Mouse (Mus musculus) ovary, adult 18-20 months (tissue): Measurements from ENCODE around the gene Wnt7a.

Experiments used
- DNase-seq: peaks from one replicate; pipeline ENCODE4 v3.0.0; 2022; ENCODE audit warnings: low spot score, mixed read lengths

The Wnt7a gene

DNA sequence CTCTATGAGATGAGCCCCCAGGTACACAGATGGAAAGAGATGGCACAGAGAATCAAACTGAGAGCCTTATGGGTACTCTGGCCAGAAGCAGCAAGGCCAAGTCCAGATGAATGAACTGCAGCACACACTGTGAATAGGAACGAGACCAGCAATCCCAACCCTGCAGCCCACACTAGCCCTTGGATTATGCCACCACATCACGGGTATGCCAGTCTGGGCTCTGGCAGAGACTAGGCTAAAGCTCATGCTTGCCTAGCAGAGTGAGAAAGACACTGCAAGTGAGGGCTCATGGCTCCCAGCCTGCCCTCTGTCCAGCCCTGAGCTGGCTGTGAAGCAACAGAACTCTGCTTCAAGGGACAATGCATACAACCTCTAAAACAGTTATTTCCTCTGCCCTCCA is 26.7 kb downstream of the Wnt7a start:
- no peak for DNase-seq

- no peak for DNase-seq
These were observed 27.3 kb downstream of the Wnt7a start for GRCm38 (mm10) chr6:91383871-91384270.

DNA sequence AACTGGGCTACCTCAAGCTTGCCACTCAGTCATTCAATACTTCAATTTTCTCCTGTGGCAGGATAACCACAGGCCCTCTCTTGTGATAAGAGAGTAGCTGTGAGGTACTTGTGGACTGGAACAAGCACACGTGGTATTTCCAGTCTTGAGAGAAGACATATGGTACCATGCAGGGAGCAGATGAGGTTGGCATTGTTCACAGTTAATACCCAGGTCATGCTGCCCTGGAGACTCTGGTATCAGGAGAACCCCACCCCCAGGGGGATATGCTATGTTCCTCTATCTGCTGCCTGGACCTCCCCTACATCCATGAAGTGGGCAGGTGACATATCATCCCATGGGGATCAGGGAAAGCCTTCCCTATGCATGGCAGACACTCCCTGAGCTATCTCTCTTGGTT is 27.9 kb downstream of the Wnt7a start:
- DNase-seq, result no peak

GRCm38 (mm10) chr6:91379871-91380270 is 31.3 kb downstream of the Wnt7a start:
- DNase-seq, result no peak

DNA sequence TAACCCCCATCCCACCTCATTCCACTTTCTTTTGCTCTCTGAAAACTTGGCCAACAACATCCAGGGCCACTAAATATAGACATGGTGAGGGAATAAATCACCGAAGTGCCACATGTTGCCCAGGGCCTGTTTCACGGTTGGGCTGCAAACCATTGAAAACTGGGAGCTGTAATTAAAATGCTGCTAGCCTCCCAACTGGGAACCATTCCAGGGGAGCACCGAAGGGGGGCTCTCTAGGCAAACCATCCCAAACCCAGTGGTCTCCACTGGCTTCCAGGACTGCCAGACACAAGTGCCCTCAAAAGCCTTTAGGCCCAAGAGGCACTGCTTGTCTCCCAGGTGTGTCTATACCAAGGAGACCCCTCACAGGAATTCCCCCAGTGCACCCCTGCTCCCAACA is 31.9 kb downstream of the Wnt7a start:
- no peak for DNase-seq

DNA sequence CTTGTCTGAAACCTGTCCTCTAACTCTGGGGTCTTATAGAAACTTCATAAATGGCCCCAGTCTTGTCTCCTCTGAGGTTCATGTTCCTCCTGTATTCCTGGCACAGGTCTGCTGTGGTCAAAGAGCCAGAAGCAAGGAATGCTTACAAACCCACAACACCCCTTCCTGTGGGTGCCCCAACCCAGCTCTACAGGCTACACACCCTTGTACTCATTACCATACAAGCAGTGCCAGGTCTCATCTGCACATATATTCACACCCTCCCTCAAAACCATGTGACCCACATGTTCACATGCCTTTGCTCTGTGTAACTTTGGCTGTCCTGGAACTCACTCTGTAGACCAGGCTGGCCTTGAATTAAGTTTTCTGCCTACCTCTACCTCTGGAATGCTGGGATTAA is 38.2 kb downstream of the Wnt7a start:
- DNase-seq, result no peak

GRCm38 (mm10) chr6:91372586-91372971 is 38.6 kb downstream of the Wnt7a start:
- no peak for DNase-seq

DNA sequence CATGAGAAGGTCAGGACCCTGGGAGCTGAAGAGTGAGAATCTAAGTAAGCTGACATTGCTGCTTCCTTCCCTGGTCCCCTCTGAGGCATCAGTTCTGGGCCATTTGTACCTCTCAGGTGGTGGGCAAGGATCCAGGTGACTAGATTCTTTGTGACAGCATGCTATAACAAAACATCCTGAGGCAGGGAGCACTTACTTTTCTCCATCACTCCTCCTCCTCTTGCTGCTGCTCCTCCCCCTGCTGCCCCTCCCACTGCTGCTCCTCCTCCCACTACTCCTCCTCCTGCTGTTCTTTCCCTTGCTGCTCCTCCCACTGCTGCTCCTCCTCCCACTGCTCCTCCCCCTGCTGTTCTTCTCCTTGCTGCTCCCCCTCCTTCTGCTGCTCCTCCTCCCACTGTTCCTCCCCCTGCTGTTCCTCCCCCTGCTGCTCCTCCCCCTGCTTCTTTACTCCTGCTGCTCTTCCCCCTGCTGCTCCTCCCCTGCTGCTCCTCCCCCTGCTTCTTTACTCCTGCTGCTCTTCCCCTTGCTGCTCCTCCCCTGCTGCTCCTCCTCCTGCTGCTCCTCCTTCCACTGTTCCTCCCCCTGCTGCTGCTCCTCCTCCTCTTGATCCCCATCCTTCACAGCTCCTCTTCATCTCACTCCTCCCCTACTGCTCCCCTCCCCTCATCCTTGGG is 39.1 kb downstream of the Wnt7a start:
- DNase-seq, result no peak

GRCm38 (mm10) chr6:91366781-91367180 is 44.4 kb downstream of the Wnt7a start:
- DNase-seq, result no peak

GRCm38 (mm10) chr6:91365480-91365879 is 45.7 kb downstream of the Wnt7a start:
- no peak for DNase-seq

- no peak for DNase-seq
These were observed 48.4 kb downstream of the Wnt7a start for GRCm38 (mm10) chr6:91362756-91363155.

GRCm38 (mm10) chr6:91360998-91361397 is 50.2 kb downstream of the Wnt7a start:
- no peak for DNase-seq

DNA sequence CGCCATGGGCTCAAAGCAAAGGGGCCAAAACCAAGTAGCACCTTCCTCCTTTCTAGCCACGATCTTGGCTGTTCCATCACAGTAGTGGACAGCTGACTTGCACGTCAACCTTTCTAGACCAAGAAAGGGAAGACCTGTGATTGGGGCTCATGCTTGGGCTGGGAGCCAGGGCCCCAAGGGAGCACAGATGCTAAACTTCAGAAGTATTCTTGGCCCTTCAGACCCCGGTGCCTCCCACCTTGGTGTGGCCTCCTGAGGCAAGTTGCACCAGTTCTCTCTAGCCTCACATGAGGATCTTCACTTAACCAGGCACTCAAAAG is 50.8 kb downstream of the Wnt7a start:
- DNase-seq, result no peak

- DNase-seq, result no peak
These were observed 51.3 kb downstream of the Wnt7a start for GRCm38 (mm10) chr6:91359672-91360370.

- no peak for DNase-seq
These were observed 52.1 kb downstream of the Wnt7a start for GRCm38 (mm10) chr6:91358866-91359656.

DNA sequence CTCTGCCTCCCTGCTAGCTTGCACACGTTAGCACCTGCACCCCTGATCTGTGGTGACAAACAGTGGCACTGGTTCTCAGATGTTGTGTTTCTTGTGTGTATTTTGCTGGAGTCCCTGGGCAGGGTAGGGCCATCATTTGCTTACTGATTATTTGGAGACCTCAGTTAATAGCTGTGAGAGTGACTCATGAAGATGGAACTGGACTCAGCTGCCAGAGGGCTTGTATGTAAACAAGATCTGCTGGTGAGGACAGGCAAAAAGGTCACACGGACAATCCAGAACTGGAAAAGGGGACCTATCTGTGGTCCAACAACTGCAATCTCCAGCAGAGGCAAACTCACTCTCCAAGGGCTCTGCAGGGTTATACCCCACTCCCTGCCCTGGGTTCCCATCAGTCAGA is 52.8 kb downstream of the Wnt7a start:
- no peak for DNase-seq

DNA sequence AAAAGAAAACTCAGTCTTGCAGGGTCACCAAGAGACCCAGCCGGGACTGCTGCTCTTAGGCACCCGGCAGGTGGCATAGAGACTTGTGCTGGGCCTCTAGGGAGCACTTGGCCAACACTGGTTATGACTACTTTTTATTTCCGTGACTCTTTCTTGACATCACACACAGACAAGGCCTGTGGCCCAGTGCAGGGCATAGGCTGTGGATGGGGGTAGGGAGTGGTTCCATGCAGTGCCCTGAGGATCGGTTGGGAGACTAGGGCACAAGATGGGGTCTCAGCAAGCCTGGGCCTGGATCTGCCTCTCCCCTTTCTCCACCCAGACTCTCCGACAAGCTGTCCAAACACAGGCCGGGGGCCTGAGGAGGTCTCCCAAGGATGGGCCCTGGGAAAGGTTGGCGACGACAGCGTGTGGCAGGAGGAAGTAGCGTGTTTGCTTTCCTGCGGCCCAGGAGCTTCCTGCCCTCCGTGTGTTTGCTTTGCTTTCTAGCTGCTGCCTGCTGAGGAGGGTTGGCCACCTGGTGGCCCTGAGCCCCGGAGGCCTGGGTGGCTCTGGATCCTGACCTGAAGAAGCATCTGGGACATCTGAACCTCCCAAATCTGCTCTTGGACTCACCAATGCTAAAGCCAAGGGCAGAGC is 53.8 kb downstream of the Wnt7a start:
- no peak for DNase-seq

DNA sequence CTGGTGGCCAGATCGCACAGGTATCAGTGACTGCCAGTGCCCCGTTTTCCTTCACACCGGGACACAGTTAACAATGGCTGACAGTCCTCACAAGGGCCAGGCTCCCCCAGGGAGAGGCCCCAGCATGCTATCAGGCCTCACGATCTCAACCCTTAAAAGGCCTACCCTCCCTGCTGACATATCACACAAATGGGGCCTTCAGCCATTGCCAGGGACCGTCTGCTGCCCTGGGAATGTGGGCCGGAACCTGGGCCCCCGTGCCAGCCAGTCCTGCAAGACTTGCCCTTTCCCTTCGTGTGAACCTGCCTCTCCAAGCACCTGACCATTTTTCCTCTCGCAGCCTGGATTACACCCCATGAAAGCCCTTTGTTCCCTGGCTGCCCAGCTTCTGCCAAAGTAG is 61.5 kb downstream of the Wnt7a start:
- DNase-seq, result no peak

GRCm38 (mm10) chr6:91347721-91348120 is 63.4 kb downstream of the Wnt7a start:
- no peak for DNase-seq

GRCm38 (mm10) chr6:91346906-91347156 is 64.3 kb downstream of the Wnt7a start:
- no peak for DNase-seq

- no peak for DNase-seq
These were observed 64.9 kb downstream of the Wnt7a start for GRCm38 (mm10) chr6:91346071-91346905.

- DNase-seq, result no peak
These were observed 66.1 kb downstream of the Wnt7a start for GRCm38 (mm10) chr6:91345091-91345490.
